Mouse (Mus musculus) erythroblast, embryonic 14.5 days (primary cell): ENCODE measurements around the gene Vps4a.

Experiments used
- GATA1 ChIP-seq: IDR thresholded peaks from 2 replicates; pipeline ENCODE4 v1.6.1; 2012; ENCODE audit warnings: low read length, inconsistent platforms, mixed read lengths
- TAL1 ChIP-seq: IDR thresholded peaks from 3 replicates; pipeline ENCODE4 v1.6.1; 2012; ENCODE audit warnings: low read length, inconsistent platforms, mixed read lengths

GRCm38 (mm10) chr8:107014915-107015314 is 16.1 kb upstream of the Vps4a start:
- no peak for TF ChIP-seq GATA1
- TF ChIP-seq TAL1, result no peak
